10 mouse cellular contexts compared by ENCODE assay signal in the genomic region with DNA sequence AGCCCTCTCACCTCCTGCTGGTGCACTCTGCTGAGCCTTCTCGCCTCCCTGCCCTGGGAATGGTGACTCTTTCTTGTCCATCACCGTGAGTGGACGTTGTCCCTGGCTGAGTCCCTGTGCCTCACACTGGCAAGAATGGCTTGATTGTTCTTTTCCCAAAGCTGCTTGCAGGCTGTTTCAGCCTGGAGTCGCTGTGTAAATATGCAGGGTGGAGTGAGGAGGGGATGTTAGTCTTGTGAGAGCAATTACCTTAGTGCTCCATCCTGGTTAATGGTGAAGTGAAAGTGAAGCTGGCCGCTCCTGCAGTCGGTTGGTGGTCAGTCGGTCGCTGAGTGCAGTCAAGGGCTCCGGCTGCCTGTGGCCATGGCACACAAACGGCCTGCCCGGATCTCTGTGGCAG. TPM values are rescaled to one million over a fixed set of nuclear protein-coding genes. Genes with fewer than 3 reads are reported as not detected.
DNase-seq lines count a peak whose midpoint lies in the region; ATAC-seq and TF ChIP-seq lines count a peak whose summit lies in the region.
"Had no signal": no experiment of that assay in that cellular context is flagged by ENCODE, and none has a peak within 500 bp of the region (broad histone marks: within the 10 kb centered on the region; RNA-seq: fewer than 3 reads in every experiment).

No protein-coding gene starts in this region.

- peak overlapping the region; percentile 43 for H3K4me3 ChIP-seq in heart, adult 2 months
- no peak overlapping the region for H3K4me3 ChIP-seq in embryonic facial prominence, embryonic 14.5 days (ENCODE audit: low read depth, low read length)
- peak overlapping the region; percentile 29 for H3K4me3 ChIP-seq in lung, embryonic 16.5 days (ENCODE audit: low read length)

- H3K79me2 ChIP-seq in heart, adult 2 months (replicated peaks; ENCODE audit: control insufficient read depth, insufficient read depth, low read length) = no peaks in the 10 kb centered on the region

- ATAC-seq in embryonic facial prominence, embryonic 14.5 days (ENCODE audit: low read depth) = no peak
- peak; percentile 48 for ATAC-seq in lung, embryonic 16.5 days (ENCODE audit: low read depth)
- ATAC-seq: CD4-positive, CD25-positive, alpha-beta regulatory T cell, adult 4 months had no signal

- peaks cover 5% of the 10 kb centered on the region for H3K4me1 ChIP-seq in heart, adult 2 months (ENCODE audit: control insufficient read depth, insufficient read depth, low read length)
- H3K4me1 ChIP-seq in embryonic facial prominence, embryonic 14.5 days (ENCODE audit: control insufficient read depth, insufficient read depth, low read length) = no peaks in the 10 kb centered on the region
- peaks cover 37% of the 10 kb centered on the region for H3K4me1 ChIP-seq in lung, embryonic 16.5 days (replicated peaks; ENCODE audit: control insufficient read depth, insufficient read depth, low read length)

- intact Hi-C loops in heart, adult 2 months (cut with DNase I) = no loop called here

- TF ChIP-seq EP300 in heart, adult 2 months (IDR thresholded peaks at IDR 0.05; ENCODE audit: insufficient read depth, low read depth, low read length) = no peak

- no peak for TF ChIP-seq CTCF in heart, adult 2 months (IDR thresholded peaks at IDR 0.05)

- H3K4me2 ChIP-seq in embryonic facial prominence, embryonic 14.5 days (ENCODE audit: low read depth, low read length) = no peak overlapping the region
- H3K4me2 ChIP-seq in lung, embryonic 16.5 days (ENCODE audit: low read depth, low read length) = peak overlapping the region; percentile 28; the same call in 1 of the 2 replicates

- TF ChIP-seq POLR2A in heart, adult 2 months (IDR thresholded peaks at IDR 0.05; ENCODE audit: insufficient read depth, low read depth, low read length) = no peak

- peak overlapping the region; percentile 37 for H3K9ac ChIP-seq in heart, adult 2 months (ENCODE audit: low read depth, low read length)
- H3K9ac ChIP-seq in embryonic facial prominence, embryonic 14.5 days (ENCODE audit: low read depth, low read length) = no peak overlapping the region
- H3K9ac ChIP-seq in lung, embryonic 16.5 days (ENCODE audit: low read length) = peak overlapping the region; percentile 50

- H3K9me3 ChIP-seq in embryonic facial prominence, embryonic 14.5 days (ENCODE audit: control insufficient read depth, low read length) = no peaks in the 10 kb centered on the region
- H3K9me3 ChIP-seq in lung, embryonic 16.5 days (ENCODE audit: control insufficient read depth, low read length) = no peaks in the 10 kb centered on the region

- DNase-seq in heart, adult 2 months = peak in 1 of 2 experiments; percentile 24
- DNase-seq in heart, adult 8-10 months (ENCODE audit: low spot score) = no peak
- peak; percentile 46 for DNase-seq in Muller cell, postnatal 12 days (ENCODE audit: inconsistent ontology term)
- peak; percentile 22 for DNase-seq in embryonic facial prominence, embryonic 14.5 days (ENCODE audit: low spot score)
- no peak for DNase-seq in right cerebral cortex, postnatal 25 days
- DNase-seq in cerebellum, adult 9-10 months = no peak
- no peak for DNase-seq in thymus, postnatal 25 days
- DNase-seq: cerebellum, postnatal 14 days had no signal

- H3K36me3 ChIP-seq in heart, adult 2 months (ENCODE audit: control insufficient read depth, insufficient read depth, low read length) = no peaks in the 10 kb centered on the region
- no peaks in the 10 kb centered on the region for H3K36me3 ChIP-seq in embryonic facial prominence, embryonic 14.5 days (ENCODE audit: control insufficient read depth, insufficient read depth, low read length)
- no peaks in the 10 kb centered on the region for H3K36me3 ChIP-seq in lung, embryonic 16.5 days (ENCODE audit: control insufficient read depth, insufficient read depth, low read length)

- H3K27ac ChIP-seq in heart, adult 2 months = peak overlapping the region; percentile 24
- no peak overlapping the region for H3K27ac ChIP-seq in embryonic facial prominence, embryonic 14.5 days (replicated peaks; ENCODE audit: low read depth, low read length)
- H3K27ac ChIP-seq in lung, embryonic 16.5 days (ENCODE audit: low read length) = peak overlapping the region; percentile 87

- no peaks in the 10 kb centered on the region for H3K27me3 ChIP-seq in heart, adult 2 months (ENCODE audit: control insufficient read depth, insufficient read depth, low read length)
- H3K27me3 ChIP-seq in embryonic facial prominence, embryonic 14.5 days (replicated peaks; ENCODE audit: control insufficient read depth, insufficient read depth, low read length) = no peaks in the 10 kb centered on the region
- no peaks in the 10 kb centered on the region for H3K27me3 ChIP-seq in lung, embryonic 16.5 days (ENCODE audit: control insufficient read depth, insufficient read depth, low read depth, low read length)

- 45% methylated on average over 11 of the region's 11 CpGs for WGBS in heart, adult 2 months
- WGBS in embryonic facial prominence, embryonic 14.5 days = 49% methylated on average over 11 of the region's 11 CpGs
- WGBS in lung, embryonic 16.5 days = 41% methylated on average over 11 of the region's 11 CpGs

RNA-seq across cellular contexts. Expression of a gene that starts 57.8 kb away (rescaled TPM):
- 100 to 1,000 TPM in 1 of 2 experiments, 10 to 100 TPM in 1; 58.4 to 104 TPM for total RNA-seq in heart, adult 2 months (2021)
- 30.3 and 40.2 TPM in 2 replicates for polyA plus RNA-seq in heart, adult 2 months (2012; rRNA removed)
- 10 to 100 TPM; 55.6 to 85.0 (median 65.1) TPM for total RNA-seq in heart, adult 8-10 months (2022)
- polyA plus RNA-seq in embryonic facial prominence, embryonic 14.5 days (2014; fragmentation: Nextera tagmentation; extraction: Ambion mirVana) = 20.3 and 21.2 TPM in 2 replicates
- 16.0 and 16.1 TPM in 2 replicates for polyA plus RNA-seq in lung, embryonic 16.5 days (2015; fragmentation: Nextera tagmentation; extraction: Ambion mirVana)

Comparison
In these comparisons a context has a peak if more than half of its experiments do, and no peak if none do; other contexts are left out.
1. DNase-seq: peak in Muller cell, postnatal 12 days (single experiment) and embryonic facial prominence, embryonic 14.5 days (single experiment); none in heart, adult 8-10 months (single experiment), right cerebral cortex, postnatal 25 days (single experiment), cerebellum, adult 9-10 months (single experiment) and thymus, postnatal 25 days (single experiment).